Mouse (Mus musculus): ENCODE results near the gene Dip2c.
A peak's percentile ranks its signal among the peaks of the same experiment; 100 is the strongest.

- TF ChIP-seq CTCF (IDR thresholded peaks at IDR 0.05; ENCODE audit: low read depth, low read length) (peak; percentile 0), EP300 (IDR thresholded peaks at IDR 0.05; ENCODE audit: insufficient read depth, low read depth, low read length) (no peak), POLR2A (IDR thresholded peaks at IDR 0.05; ENCODE audit: insufficient read depth, low read length) (no peak)
Measured at GRCm38 (mm10) chr13:9467216-9467615, 190.9 kb downstream of the Dip2c start.
